Mouse (Mus musculus): ENCODE results near the gene Gm20388. TPM values are rescaled to one million over a fixed set of nuclear protein-coding genes. Genes with fewer than 3 reads are reported as not detected.
"Not testable (repeated sequence)": the region's sequence is repeated elsewhere in the genome, so short reads cannot be mapped to it uniquely, and the experiment has no call there.

The Gm20388 gene
- polyA plus RNA-seq, 1 experiment from 2014 or later: 4.4 TPM

DNA sequence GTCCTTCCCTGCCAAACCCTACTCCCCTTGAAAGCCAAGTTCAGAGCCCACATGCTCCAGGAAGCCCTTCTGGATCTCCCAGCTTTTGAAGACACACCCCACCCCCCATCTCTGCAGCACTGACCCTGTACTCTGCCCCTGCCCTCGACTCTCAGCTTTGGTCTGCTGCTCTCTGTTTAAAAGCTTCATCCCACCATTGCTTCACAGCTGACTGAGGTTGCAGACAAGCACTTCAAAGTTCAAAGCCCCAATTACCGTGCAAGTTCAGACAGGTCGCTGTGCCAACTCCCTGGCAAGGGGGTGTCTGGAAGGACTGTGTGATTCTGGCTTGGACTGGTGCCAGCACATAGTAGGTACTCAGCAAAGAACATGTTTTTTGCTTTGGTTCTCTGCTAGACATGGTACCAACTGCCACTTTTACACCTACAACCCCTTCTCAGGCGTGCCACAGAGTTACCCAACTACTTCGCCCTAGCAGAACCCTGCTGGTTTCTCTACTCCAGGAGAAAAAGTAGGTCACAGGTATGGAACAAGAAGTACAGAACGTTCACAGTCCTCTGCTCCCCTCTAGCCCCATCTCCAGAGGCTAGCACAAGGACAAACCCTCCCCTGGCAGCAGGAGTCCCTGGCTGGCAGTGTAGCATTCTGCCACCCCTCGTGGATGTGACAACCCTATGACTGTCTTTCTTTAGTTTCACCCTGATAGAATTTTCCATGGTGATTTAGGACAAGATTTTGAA is 440.9 kb downstream of the Gm20388 start:
- ATAC-seq: no peak
- Histone ChIP-seq H3K36me3 (no peaks in the 10 kb centered on the region), H3K27me3 (peaks cover 8% of the 10 kb centered on the region; the same call in 1 of the 2 replicates), H3K27ac (no peak overlapping the region; the same call in 1 of the 2 replicates), H3K4me1 (replicated peaks) (peaks cover 81% of the 10 kb centered on the region), H3K9ac (replicated peaks) (0 out of 2 replicates have a peak overlapping the region, but pooled peaks have one; percentile 3), H3K9me3 (no peaks in the 10 kb centered on the region), H3K4me3 (replicated peaks) (no peak overlapping the region), H3K4me2 (replicated peaks) (no peak overlapping the region)
- 68% methylated on average over 7 of the region's 7 CpGs for WGBS

DNA sequence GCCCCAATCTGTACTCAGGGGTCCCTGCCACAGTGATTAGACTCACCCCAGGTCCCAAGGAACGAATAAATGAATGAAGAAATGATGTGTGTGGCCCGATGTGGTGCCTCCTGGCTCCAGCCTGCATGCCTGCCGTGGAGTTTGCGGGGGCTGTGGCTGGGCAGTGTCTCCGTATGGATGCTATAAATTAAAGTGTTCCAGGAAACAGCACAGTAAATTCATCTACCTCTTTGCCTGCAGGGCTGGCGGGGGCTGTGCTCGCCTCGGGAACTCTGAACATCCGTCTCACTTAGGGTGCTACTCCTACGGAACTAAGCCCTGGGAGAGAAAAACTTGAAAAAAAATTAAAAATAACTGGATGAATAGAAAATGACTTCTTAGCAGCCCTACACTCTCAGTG is 441.5 kb downstream of the Gm20388 start:
- Histone ChIP-seq H3K4me2 (replicated peaks) (no peak overlapping the region), H3K9ac (replicated peaks) (0 out of 2 replicates have a peak overlapping the region, but pooled peaks have one; percentile 3), H3K36me3 (no peaks in the 10 kb centered on the region), H3K9me3 (no peaks in the 10 kb centered on the region), H3K4me3 (replicated peaks) (no peak overlapping the region), H3K4me1 (replicated peaks) (peaks cover 82% of the 10 kb centered on the region), H3K27ac (no peak overlapping the region; the same call in 1 of the 2 replicates), H3K27me3 (peaks cover 8% of the 10 kb centered on the region; the same call in 1 of the 2 replicates)
- no peak for ATAC-seq
- 64% methylated on average over 10 of the region's 10 CpGs for WGBS

DNA sequence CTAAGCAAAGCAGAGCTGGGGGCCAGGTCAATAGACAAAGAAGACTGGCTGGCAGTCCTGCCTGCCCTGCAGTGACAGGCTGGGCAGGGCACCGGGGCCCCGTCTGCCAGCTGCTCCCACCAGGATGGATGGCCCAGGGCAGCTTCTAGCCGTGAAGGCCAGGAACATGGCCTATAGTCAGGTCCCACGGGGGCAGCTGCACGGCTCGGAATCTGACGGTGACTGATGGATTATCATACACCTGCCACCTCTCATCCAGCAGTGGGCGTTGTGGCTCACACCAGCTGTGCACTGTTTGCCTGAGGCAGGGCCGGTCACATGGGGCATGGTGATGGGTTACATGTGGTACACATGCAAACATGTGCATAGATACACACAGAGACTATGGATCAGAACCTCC is 445.4 kb downstream of the Gm20388 start:
- H3K36me3 ChIP-seq: no peaks in the 10 kb centered on the region
- peak; percentile 31; the same call in 1 of the 2 replicates for ATAC-seq
- peaks cover 8% of the 10 kb centered on the region; the same call in 1 of the 2 replicates for H3K27me3 ChIP-seq
- no peak overlapping the region for H3K9ac ChIP-seq (replicated peaks)
- no peak overlapping the region for H3K4me3 ChIP-seq (replicated peaks)
- H3K4me2 ChIP-seq (replicated peaks): no peak overlapping the region
- H3K4me1 ChIP-seq (replicated peaks): peaks cover 77% of the 10 kb centered on the region
- WGBS: 35% methylated on average over 9 of the region's 9 CpGs
- peak overlapping the region; percentile 59 for H3K27ac ChIP-seq
- H3K9me3 ChIP-seq: no peaks in the 10 kb centered on the region

DNA sequence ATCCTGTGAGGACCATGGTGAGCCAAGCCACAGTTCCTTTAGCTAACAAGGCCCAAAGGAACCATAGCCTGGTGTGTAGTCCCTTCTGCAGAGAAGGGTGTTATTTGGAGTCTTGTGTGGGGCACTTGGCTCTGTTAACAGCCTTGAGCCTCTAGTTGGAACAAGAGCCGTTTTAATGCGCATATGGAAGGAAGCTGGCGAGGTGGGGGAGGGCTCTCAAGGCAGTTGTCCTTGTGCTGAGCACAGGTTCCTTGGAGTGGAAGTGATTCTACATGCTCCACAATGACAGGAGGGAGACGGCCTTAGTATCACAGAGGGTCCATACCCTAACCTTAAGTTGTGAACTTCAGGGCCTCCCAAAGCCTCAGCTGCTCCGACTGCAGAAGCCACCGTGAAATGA is 446.9 kb downstream of the Gm20388 start:
- Histone ChIP-seq H3K4me3 (replicated peaks) (no peak overlapping the region), H3K36me3 (no peaks in the 10 kb centered on the region), H3K9me3 (no peaks in the 10 kb centered on the region), H3K27me3 (peaks cover 8% of the 10 kb centered on the region; the same call in 1 of the 2 replicates), H3K4me1 (replicated peaks) (peaks cover 71% of the 10 kb centered on the region), H3K9ac (replicated peaks) (no peak overlapping the region), H3K27ac (no peak overlapping the region), H3K4me2 (replicated peaks) (no peak overlapping the region)
- no peak for ATAC-seq
- 60% methylated on average over 6 of the region's 6 CpGs for WGBS

DNA sequence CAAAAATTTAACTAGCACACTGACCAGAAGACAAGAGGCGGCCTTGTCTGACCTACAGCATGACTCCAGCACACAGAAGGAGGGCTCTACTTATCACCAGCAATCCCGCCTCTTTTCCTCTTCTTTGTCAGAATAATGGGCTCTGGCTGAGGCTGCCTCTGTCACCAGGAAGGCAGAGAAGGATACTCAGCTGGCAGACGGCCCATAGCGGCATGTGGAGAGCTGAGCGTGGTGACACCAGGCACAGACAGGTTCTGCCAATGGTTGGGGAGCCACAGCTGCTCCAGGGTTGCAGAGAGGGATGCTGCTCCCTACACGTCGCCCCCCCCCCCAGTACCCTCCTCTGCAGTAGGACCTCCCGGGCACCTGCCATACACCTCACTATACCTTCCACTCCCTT is 450.7 kb downstream of the Gm20388 start:
- H3K4me1 ChIP-seq (replicated peaks): peaks cover 50% of the 10 kb centered on the region
- no peaks in the 10 kb centered on the region for H3K27me3 ChIP-seq
- H3K9ac ChIP-seq (replicated peaks): no peak overlapping the region
- WGBS: 75% methylated on average over 8 of the region's 8 CpGs
- no peak overlapping the region for H3K27ac ChIP-seq
- no peak overlapping the region for H3K4me2 ChIP-seq (replicated peaks)
- no peaks in the 10 kb centered on the region for H3K36me3 ChIP-seq
- H3K4me3 ChIP-seq (replicated peaks): no peak overlapping the region
- ATAC-seq: no peak
- H3K9me3 ChIP-seq: no peaks in the 10 kb centered on the region

DNA sequence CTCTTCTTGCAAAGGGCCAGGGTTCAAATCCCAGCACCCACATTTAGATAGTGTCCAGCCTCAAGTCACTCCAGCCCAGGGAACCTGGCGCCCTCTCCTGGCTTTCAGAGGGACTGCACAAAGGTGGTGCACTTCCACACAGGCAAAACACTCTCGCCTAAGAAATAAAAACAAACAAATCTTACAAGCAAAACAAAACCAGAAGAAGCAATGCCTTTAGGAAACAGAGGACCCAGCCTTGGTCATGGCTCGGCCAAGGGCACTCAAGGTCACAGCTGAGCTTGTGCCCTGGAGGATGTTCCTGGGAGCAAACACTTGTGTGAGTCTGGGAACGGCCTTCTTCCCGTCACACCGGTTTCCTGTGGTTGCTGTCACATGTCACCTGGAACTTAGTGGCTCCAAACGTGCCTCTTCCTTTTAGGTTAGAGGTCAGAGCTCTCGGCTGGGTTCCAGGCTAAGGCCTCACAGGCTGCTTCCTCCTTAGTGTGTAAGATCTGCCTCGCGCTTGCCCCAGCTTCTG is 453.0 kb downstream of the Gm20388 start:
- peaks cover 37% of the 10 kb centered on the region for H3K4me1 ChIP-seq (replicated peaks)
- H3K4me2 ChIP-seq (replicated peaks): no peak overlapping the region
- no peak overlapping the region for H3K9ac ChIP-seq (replicated peaks)
- no peak overlapping the region for H3K27ac ChIP-seq
- H3K27me3 ChIP-seq: no peaks in the 10 kb centered on the region; the same call in 1 of the 2 replicates
- 63% methylated on average over 10 of the region's 10 CpGs for WGBS
- no peak overlapping the region for H3K4me3 ChIP-seq (replicated peaks)
- no peaks in the 10 kb centered on the region for H3K9me3 ChIP-seq
- H3K36me3 ChIP-seq: no peaks in the 10 kb centered on the region
- no peak for ATAC-seq

DNA sequence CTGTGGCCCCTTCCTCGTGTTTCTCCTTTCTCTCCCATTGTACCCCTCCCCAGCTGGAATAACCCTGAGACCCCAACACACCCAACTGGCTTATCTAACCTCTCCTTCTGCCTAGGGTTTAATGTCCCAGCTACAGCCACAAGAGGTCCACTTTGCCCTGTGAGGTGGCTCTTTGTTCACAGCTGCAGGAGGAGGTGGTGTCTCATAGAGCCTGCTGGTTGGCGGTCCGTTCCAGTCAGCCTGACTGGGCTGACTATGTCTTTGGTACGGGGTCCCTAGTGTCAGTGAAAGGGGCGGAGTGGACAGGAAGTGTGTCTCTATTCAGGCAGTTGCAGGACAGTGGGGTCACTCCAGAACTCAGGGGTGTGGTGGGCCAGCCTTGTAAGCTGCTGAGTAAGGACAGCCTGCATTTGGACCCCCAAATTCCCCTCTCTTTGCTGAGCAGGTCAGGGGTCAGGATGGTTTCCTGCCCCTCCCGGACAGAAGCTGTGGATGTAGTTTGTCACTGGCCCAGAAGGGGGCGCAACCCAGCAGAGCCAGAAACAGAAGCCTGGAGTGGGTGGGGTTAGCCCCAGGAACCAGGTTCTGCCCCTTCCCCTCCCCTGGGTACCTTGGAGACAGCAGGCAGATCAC is 453.6 kb downstream of the Gm20388 start:
- Histone ChIP-seq H3K27me3 (no peaks in the 10 kb centered on the region; the same call in 1 of the 2 replicates), H3K9ac (replicated peaks) (no peak overlapping the region), H3K4me3 (replicated peaks) (no peak overlapping the region), H3K4me2 (replicated peaks) (no peak overlapping the region), H3K4me1 (replicated peaks) (peaks cover 43% of the 10 kb centered on the region), H3K9me3 (no peaks in the 10 kb centered on the region), H3K27ac (no peak overlapping the region), H3K36me3 (no peaks in the 10 kb centered on the region)
- WGBS: 46% methylated on average over 7 of the region's 7 CpGs
- ATAC-seq: no peak

DNA sequence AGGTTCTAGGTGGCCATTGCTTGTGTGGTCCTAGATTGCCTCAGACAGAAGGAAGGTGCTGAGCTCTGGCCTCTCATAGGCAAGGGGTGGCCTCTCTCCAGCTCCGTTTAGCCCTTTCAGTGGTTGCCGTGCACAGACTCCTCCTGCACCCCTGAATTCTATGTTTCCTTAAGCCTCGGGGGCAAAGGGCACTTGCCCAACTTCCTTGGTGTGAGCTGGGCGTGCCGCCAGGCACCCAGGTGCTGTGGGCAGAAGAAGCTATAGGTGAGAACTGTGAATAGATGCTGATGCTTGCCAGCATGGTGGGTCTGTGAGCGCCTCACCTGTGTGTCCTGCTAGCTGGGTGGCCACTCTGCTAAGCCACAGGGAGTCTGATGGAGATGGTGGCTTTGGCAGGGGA is 456.2 kb downstream of the Gm20388 start:
- no peaks in the 10 kb centered on the region; the same call in 1 of the 2 replicates for H3K27me3 ChIP-seq
- no peak overlapping the region for H3K27ac ChIP-seq
- H3K9ac ChIP-seq (replicated peaks): no peak overlapping the region
- WGBS: 87% methylated on average over 6 of the region's 6 CpGs
- H3K4me1 ChIP-seq (replicated peaks): peaks cover 37% of the 10 kb centered on the region
- no peak for ATAC-seq
- no peaks in the 10 kb centered on the region for H3K36me3 ChIP-seq
- no peak overlapping the region for H3K4me2 ChIP-seq (replicated peaks)
- no peaks in the 10 kb centered on the region for H3K9me3 ChIP-seq
- H3K4me3 ChIP-seq (replicated peaks): no peak overlapping the region

DNA sequence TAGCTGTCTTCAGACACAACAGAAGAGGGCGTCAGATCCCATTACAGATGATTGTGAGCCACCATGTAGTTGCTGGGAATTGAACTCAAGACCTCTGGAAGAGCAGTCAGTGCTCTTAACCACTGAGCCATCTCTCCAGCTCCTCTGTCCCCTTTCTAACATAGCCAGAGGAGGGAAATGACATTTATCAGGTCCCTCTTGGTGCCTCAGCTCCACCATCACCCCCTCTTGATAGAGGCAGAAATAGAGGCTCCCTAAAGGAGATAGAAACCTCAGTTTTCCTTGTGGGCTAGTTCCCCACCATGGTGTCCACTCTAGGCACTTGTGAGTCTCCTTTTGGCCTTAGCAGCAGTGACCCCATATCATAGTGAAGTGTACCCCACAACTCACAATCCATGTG is 457.6 kb downstream of the Gm20388 start:
- H3K9me3 ChIP-seq; H3K9ac ChIP-seq (replicated peaks); ATAC-seq; H3K36me3 ChIP-seq; H3K4me2 ChIP-seq (replicated peaks); H3K27me3 ChIP-seq; H3K4me3 ChIP-seq (replicated peaks): not testable (repeated sequence)
- 90% methylated on average over 1 of the region's 1 CpGs for WGBS
- 0 out of 2 replicates have a peak overlapping the region, but pooled peaks have one; percentile 27 for H3K27ac ChIP-seq
- H3K4me1 ChIP-seq (replicated peaks): peaks cover 45% of the 10 kb centered on the region

DNA sequence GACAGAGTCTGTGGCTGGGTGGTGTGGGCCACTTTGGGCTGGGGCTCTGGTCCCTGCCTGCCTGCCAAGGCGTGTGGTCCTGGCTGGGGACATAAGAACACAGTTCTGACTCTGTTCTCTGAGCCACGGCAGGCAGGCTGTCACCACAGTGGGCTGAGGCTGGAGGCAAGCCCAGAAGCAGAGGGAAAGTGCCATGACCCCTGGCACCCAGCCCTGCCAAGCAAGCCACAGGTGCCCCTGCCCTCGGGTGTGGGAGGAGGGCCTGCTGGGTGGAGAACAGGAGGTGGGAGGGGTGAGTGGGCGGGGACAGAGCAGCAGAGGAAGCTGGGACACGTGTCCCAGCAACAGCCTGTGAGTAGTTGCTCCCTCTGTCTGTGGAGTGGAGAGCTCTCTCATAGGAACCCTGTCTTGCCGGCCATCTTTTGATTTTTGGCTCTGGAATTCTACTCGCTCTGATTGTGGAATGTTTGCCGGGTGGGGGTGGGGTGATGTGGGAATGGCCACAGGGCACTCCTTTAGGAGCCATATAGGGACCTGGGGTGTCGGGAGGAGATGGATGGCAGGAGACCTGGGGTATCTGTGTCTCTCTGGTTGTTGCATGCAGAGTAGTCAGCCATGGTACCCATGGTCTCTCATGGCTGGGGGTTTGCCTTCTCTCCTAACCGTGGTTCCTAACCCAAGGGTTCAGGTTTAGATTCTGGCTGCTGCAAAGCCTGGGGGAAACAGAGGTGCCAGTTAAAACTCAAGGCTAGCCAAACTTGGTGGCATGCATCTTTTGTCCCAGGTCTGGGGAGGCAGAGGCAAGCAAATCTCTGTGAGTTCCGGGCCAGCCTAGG is 458.4 kb downstream of the Gm20388 start:
- Histone ChIP-seq H3K27me3 (no peaks in the 10 kb centered on the region; the same call in 1 of the 2 replicates), H3K4me1 (replicated peaks) (peaks cover 48% of the 10 kb centered on the region), H3K36me3 (no peaks in the 10 kb centered on the region), H3K4me2 (replicated peaks) (no peak overlapping the region), H3K27ac (peak overlapping the region; percentile 27; the same call in 1 of the 2 replicates), H3K4me3 (replicated peaks) (no peak overlapping the region), H3K9ac (replicated peaks) (no peak overlapping the region), H3K9me3 (no peaks in the 10 kb centered on the region)
- ATAC-seq: peak; percentile 51
- WGBS: 29% methylated on average over 11 of the region's 11 CpGs

DNA sequence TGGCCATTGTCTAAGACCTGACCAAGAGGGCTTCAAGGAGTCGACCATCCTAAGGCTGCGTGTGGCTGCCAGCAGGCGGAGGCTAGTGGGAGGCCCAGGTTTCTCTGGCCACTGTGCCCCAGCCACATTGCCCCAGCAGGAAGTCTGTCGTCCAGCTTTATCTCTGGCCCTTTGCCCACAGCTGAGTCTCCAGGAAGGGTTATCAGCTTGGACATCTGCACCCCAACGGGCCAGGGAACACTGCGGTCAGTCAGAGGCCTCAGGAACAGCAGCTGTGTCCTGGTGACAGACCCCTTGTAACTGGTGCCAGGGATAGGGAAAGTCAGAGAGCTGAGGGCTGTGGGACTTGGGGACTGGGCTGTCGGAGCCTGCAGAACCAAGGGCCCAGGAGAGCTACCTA is 459.3 kb downstream of the Gm20388 start:
- WGBS: 66% methylated on average over 7 of the region's 7 CpGs
- no peak overlapping the region for H3K4me3 ChIP-seq (replicated peaks)
- no peaks in the 10 kb centered on the region; the same call in 1 of the 2 replicates for H3K27me3 ChIP-seq
- H3K4me1 ChIP-seq (replicated peaks): peaks cover 49% of the 10 kb centered on the region
- H3K9ac ChIP-seq (replicated peaks): no peak overlapping the region
- H3K9me3 ChIP-seq: no peaks in the 10 kb centered on the region
- no peak overlapping the region for H3K27ac ChIP-seq
- ATAC-seq: no peak
- no peak overlapping the region for H3K4me2 ChIP-seq (replicated peaks)
- H3K36me3 ChIP-seq: no peaks in the 10 kb centered on the region

Measured in midbrain, embryonic 13.5 days (tissue).